Mouse (Mus musculus): ENCODE data around the gene Tmem30c.

The Tmem30c gene

GRCm38 (mm10) chr16:57292765-57293164 is at the start of gene Tmem30c:
TSS of gene Tmem30c (minus strand) at chr16:57292865.
- DNase-seq = no peak

GRCm38 (mm10) chr16:57340613-57340898 is 47.9 kb upstream of the Tmem30c start:
- no peak for DNase-seq

GRCm38 (mm10) chr16:57339765-57340612 is 47.3 kb upstream of the Tmem30c start:
- no peak for DNase-seq

DNA sequence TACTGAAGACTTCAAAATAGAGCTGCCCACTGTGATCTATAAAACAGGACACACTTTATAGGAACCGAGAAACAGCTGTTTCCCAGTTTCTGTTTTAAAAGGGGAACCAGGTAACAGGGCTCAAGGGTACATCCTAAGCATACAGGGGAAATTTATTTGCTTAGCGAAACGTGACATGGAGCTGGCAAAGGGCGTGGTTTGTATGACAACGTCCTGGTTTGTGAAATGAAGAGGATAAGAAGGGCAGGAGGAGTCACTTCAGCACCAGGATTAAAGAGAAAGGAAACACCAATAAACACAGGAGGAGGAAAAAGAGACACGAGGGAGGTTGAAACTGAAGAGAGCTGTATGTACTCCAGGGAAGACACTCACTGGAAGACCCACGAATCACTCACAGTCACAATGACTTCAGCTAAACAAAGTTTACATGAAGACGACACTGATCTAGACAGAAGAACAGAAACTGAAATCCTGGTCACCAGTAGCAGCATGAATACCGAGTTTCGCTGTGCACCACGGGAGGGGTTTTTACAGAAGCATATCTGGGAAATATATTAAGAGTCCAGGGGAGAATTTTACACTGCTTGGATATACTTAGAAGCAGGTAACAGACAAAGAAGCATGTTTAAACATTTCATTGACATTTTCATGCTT is 44.2 kb upstream of the Tmem30c start:
- DNase-seq = peak; percentile 13

GRCm38 (mm10) chr16:57332301-57332700 is 39.6 kb upstream of the Tmem30c start:
- no peak for DNase-seq

- DNase-seq = no peak
Observed at GRCm38 (mm10) chr16:57330111-57330510, 37.4 kb upstream of the Tmem30c start.

GRCm38 (mm10) chr16:57329028-57329427 is 36.4 kb upstream of the Tmem30c start:
- no peak for DNase-seq

- no peak for DNase-seq
Observed at GRCm38 (mm10) chr16:57326996-57327395, 34.3 kb upstream of the Tmem30c start.

GRCm38 (mm10) chr16:57319284-57320124 is 26.8 kb upstream of the Tmem30c start:
- DNase-seq = no peak

DNA sequence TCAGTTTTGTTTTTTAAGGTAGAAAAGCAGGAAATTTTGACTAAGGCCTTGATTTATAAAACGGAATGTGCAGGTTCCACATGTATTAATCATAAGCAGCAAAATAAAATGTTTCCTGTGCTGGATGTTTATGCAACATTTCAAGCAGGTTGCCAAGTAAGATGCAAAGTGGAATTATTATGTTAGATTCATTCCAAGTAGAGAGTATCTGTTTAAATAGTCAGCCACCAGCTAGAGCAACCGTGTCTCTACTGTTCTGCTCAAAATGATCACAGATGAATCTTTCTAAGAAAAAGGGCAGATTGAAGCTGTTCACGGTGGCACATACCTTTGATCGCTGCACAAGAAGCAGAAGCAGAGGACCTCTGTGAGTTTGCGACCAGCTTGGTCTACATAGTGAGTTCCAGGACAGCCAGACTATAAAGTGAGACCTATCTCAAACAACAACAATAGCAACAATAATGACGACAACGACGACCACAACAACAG is 26.0 kb upstream of the Tmem30c start:
- DNase-seq = no peak

- no peak for DNase-seq
Observed at GRCm38 (mm10) chr16:57317882-57318636, 25.4 kb upstream of the Tmem30c start.

DNA sequence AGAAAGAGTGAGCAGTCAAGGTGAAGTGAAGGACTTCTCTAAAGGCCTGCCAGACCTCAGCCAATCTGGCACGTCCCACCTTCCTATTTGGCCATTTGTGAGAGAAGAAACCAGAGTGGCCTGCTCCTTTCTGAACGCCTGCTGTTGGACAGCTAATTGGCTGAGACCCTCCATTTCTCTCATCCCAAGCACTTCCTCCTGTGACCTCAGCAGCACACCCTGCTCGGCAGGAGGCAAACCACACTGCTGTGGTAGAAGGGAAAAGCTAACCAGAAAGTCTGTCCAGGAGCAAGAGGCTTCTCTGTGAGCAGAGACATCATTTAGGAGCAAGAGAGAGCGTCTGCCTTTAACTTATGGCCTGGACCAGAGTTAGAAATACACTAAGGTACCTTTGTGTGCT is 24.5 kb upstream of the Tmem30c start:
- no peak for DNase-seq

GRCm38 (mm10) chr16:57315026-57315425 is 22.4 kb upstream of the Tmem30c start:
- DNase-seq = no peak

GRCm38 (mm10) chr16:57314236-57314635 is 21.6 kb upstream of the Tmem30c start:
- DNase-seq = no peak

DNA sequence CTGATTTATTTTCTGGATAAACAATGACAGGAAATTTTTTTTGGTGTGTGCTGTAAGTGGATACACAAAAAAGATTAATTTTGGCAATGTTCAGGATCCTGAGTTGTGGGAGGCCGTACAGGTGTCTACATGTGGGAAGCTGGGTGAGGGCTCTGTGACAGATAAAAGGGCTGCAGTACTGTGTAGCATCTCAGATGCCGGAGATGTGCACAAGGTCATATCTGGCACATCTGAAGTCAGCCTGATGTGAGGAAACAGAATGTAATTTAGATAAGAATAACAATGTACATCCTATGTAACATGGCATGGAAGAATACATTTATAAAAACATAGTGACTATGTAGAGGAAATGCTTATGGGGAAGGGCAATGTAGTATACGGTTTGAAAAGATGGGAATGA is 20.8 kb upstream of the Tmem30c start:
- DNase-seq = no peak

- no peak for DNase-seq
Observed at GRCm38 (mm10) chr16:57312130-57312529, 19.5 kb upstream of the Tmem30c start.

GRCm38 (mm10) chr16:57305463-57305862 is 12.8 kb upstream of the Tmem30c start:
- DNase-seq = no peak

- no peak for DNase-seq
Observed at GRCm38 (mm10) chr16:57303716-57304115, 11.1 kb upstream of the Tmem30c start.

GRCm38 (mm10) chr16:57302792-57303698 is 10.4 kb upstream of the Tmem30c start:
- no peak for DNase-seq

DNA sequence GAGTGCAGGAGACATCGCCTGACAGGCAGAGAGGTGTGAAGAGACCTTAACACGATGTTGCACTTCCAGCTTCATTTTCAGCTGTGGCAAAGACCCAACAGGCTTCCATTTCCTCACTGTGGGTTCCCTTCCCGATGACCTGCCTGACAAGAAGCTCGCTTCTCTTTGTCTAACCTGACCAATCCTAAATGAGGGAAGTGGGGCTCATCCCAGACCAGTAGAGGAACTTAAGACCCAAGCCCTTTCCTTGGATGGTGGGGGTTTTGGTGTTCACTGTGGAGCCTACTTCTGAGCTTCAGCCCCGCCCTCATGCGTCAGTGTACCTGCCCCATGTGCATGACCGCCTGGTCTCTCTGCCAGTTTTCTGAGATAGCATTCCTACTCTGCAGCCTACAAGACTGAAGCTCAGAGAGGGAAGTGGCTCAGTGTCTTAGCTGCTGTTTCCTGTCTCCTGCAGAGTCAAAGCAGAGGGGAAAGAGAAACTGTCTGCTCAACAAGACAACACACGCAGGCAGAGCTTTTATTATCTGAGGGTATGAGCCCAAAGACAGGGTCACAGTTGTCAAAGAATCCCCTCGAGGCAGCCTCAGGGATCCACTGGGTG is 8.9 kb upstream of the Tmem30c start:
- DNase-seq = peak; percentile 11
